Mouse (Mus musculus) spleen, embryonic (tissue): ENCODE data around the gene Scfd2.

ENCODE experiments used
- CTCF ChIA-PET: fragments of 350-600 bp; sonication (Branson Sonifier 250); formaldehyde crosslinking; loops from one replicate; lab custom pipeline; 2022; lab: Charles Lee

Scfd2 gene

DNA sequence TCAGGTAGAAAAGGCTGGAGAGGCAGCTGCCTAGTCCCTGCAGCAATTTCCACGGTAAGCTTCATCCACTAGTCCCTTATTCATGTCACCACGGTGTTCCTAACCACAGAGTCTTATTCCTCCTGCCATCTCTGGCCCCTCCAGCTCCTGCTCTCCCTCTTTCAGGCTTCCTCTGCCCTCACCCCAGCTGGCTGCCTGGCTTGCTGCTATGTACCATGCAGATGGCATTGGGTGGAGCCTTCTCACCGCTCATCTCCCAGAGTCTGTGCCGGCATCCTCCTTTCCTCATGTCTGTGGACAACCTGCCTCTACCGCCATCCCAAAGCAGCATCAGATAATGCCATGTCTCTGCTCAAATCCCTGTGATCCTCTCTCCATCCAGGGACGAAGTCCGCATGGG is 218.0 kb downstream of the Scfd2 start:
- CTCF ChIA-PET = no interaction called here

DNA sequence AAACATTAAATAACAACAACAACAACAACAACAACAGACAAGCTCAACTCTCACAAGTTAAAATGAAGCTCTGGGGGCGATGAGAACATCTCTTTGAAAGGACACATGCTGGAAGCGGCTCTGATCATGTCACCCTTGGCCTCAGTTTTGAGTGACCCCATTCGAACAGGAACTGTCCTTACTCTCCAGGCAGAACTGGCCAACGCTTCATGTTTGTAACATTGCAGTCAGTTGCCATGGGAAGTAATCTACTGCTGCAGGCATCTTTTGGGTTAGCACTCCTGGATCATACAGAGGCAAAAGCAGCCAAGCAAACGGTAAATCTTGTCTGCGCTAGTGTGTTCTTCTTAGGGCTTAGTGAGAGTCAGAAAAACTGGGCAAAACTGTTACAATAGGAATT is 219.7 kb downstream of the Scfd2 start:
- CTCF ChIA-PET = no interaction called here

DNA sequence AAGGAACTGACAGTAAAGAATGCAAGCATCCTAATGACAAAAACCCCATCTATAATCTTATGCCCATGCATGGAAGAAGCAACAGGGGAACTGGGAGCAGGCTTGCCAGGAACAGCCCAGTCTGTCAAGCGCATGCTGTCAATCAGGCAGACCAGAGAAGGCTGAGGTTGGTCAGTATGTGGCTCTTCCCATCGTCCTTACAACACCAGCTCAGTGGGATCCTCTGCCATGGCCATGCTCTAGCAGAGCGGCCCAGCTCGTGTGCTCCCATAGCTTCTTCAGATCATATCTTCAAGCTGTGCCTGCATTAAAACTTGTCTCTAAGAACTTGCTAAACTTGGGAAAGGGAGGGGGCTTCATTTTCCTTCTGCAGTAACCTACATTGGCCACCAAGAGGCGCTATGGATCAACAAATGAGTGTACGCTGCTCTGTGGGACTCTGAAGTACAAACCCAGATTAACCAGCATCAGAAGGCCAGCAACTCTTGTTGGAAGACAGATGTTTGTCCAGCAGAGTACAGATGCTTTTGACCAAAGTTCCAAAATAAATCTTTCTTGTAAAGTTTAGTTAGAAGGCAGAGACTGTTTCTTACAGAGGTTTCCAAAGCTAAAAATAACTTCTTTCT is 220.2 kb downstream of the Scfd2 start:
- CTCF ChIA-PET = interaction anchor here (0.6 kb wide), 1 partner anchor 1016 kb away, joined by 3 read pairs; no protein-coding TSS in a partner anchor

DNA sequence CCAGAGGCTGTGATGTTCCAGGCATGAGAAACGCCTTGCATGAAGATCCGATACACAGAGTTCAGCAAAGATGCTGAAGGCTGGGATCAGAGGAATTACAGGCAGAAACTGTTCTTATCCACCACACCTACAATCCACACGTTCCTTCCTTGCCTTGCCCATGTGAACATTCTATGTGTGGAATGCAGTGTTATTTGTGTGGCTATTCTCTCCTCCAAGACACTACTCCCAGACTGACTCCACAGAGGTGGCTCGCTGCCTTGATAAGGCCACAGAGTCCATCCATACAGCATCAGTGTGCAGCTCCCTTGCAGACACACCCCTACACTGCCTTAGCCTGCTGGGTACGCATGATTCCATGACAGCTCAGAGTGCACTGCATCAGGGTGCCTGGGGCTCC is 221.5 kb downstream of the Scfd2 start:
- CTCF ChIA-PET = no interaction called here

DNA sequence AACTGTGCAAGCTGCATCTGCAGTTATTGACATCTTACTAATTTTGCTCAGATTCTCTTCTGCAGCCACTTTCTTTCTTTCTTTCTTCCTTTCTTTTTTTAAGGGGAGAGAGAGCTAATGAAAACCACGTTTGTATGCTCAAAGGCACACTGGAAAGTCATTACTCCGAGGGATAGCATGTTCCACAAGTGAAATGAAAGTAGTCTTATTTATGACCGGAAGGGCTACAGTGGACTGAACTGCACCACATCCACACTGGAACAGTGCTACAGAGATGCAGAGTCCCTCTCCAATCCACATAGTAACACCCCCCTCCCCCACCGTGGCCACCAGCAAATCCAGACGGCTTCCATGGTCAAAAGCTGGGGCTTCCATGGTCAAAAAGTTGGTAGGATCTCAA is 224.3 kb downstream of the Scfd2 start:
- CTCF ChIA-PET = interaction anchor here (0.7 kb wide), 1 partner anchor 397 kb away, joined by 3 read pairs; no protein-coding TSS in a partner anchor

DNA sequence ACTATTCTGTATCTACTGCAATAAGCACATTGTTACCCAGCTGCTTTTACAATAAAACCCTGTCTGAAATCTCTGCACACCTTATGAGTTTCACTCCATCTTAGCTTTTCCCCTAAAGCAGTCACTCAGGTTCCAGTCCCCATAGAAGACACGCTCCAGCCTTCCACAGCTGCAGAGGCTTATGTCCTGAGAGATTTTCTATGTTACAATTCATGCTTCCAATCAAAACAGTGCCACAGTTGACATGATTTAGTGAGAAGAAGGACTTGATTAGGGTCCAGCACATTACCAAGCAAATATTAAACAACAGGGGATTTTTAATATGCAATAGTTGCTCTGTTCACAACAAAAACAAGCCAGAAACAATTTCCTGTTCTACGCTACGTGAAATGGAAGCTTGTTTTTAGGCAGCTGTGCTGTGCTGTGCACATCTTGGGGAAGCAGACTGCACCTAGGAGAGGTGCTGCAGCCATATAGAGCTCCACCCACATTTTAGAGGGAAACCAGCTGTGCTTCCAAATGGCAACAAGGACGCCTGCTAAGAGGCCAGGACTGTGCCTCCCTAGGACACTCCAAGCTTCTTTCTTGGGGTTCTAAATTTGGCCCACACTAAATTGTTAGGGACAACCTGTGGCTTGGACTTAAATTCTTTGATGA is 225.9 kb downstream of the Scfd2 start:
- CTCF ChIA-PET = no interaction called here

DNA sequence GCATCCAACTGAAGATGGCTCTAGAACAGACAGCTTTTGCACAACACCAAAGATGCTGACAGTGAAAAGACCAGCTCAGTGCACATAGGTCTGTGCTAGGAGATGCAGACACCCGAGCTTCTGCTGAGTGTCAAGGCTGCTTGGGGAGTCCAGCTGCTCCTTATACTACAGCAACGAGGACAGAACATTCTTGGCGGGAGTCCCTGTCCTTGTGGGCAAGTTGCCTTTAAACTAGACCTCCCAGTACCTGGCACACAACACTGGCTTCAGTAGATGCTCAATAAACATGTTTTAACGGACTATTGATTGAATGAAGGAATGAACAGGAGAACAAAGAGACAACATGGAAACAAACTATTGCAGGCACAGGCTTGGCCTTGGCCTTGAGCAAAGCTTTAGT is 226.8 kb downstream of the Scfd2 start:
- CTCF ChIA-PET = no interaction called here

DNA sequence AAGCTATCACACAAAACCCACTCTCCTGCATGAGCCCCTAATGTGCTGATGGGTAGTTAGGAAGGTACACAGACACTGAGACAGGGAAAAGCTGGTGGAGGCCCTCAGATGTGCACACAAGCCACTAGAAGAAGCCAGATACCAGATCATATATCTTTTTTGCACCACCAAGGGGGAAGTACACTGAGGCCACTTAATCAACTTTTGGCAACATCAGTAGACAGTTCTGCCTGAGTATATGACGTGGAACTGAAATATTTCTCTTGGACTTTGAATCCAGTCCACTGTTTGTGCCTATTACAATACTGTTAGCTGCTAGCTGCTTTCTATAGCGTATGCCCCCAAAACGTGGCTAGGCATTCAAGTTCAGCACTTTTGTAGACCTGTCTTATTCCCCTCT is 229.2 kb downstream of the Scfd2 start:
- CTCF ChIA-PET = no interaction called here

DNA sequence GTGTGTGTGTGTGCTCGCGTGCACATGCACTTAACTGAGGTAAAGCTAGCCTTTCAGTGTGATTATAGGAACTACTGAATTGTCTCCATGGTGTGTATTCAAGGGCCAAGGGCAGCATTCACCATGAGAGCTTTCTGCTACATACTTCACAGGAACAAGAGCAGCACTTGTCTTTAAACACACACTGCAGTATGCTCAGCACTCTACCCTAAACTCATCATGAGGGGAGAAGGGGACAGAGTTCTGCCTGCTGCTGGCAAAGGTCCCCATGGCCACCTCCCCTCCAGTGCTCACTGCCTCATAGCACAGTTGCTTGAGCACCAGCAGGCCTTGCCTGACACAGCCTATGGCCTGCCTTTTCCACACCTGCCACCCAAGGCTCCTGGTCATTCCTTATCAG is 230.1 kb downstream of the Scfd2 start:
- CTCF ChIA-PET = no interaction called here

DNA sequence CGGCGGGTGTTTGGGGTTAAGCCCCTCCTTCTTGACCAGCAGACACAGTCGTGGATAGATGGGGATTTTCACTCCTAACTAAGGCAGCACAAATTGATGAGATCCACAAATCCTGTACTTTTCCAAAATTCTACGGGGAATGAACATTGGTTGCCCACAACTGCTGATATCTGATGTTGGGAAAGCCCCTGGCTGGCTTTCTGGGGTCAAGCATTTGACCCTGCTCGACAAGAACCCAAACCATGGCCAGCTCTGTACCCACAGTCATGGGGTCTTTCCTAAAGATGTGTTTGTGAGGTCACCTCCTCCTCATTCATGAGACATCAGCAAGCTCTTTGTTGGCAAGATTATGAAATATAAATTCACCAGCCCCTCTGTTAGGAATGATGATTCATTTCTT is 230.6 kb downstream of the Scfd2 start:
- CTCF ChIA-PET = no interaction called here

DNA sequence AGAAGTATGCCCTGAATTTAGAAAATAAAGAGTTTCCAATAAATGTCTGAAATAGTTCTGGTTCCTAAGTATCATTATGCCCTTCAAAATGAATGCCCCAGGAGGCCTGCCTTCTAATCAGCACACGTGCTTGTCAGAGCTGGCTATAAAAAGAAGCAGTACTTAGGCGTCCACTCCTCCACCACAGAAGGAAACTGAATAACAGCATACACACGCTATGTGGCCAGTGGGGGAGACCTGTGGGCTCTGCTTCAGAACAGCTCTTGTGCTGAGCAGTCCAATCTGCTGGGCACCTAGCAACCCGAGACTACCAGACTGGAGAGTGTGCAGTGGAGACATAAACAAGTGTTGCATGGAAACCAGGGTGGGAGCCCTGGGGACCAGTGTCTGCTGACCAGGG is 231.4 kb downstream of the Scfd2 start:
- CTCF ChIA-PET = no interaction called here

DNA sequence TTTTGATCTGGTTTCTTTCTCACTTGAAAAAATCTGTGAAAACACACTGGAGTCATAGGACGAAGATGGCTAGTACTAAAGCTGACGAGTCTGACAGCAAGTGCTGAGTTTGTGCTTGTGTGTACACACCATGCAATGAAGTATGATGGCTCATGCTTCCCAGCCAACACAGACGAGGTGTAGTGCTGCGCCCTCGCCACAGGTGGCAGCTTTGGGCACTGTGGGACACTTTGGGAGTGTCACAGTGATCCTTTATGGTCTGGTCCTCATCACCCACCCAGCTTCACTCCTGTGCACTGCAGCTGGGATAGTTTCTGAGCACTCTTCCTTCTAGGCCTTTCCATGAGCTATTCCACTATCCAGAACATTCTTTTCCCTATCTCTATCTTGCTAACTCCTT is 234.4 kb downstream of the Scfd2 start:
- CTCF ChIA-PET = interaction anchor here (0.6 kb wide), 1 partner anchor 152 kb away, joined by 3 read pairs; no protein-coding TSS in a partner anchor

DNA sequence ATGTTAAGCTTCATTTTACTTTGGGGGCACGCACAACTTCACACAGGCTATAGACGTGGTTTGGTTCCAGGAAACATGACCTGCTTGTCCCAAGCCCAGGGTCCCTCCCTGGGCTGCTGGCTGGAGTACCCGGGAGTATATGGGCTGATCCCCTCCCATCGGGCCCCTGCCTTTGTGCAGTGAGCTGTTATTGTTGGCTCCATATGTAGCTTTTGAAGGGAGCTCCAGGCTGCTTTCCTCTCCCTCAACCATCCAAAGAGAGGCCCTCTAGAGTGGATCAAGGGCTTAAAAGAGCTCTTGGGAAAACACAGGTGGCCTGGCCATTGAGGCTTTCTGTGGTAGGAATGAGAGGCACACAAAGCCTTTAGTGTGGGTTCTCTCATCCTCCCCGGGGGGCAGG is 235.5 kb downstream of the Scfd2 start:
- CTCF ChIA-PET = interaction anchor here (0.5 kb wide), 1 partner anchor 759 kb away, joined by 18 read pairs; no protein-coding TSS in a partner anchor

DNA sequence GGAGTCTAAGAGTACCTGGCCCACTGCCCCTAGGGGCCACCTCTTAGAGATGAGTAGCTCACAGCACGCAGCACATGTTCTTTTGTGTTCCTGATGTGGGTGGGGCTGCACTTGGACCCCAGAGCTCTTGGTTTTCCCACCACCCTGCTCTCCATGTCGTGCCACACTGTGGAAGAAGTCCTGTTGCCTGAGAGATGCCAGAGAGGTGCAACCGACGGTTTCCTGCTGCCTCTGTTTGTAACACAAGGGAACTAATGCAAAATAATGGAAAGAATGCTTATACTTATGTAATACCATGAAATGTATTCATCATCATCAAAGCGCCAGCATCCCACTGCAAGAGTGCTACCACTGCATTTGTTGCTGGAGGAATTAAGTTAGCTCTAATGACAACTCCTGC is 238.0 kb downstream of the Scfd2 start:
- CTCF ChIA-PET = no interaction called here

DNA sequence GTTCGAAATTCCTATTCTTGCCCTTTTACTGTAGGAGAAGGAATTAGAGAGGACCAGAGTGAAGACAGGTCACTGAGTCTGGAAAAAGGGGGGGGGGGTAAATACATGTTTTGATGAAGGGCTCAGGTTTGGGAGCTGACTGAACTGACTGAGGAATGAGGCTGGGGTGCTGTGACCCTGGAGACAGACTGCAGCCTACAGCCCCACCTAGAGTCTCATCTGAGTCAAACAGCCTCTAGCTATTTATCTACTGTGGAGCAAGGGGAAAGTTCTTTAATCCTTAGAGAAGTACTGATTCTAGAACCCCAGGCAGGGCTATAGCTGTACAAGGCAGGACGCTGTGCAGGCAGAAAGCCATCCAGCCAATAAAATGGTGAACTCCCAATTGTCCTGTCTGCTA is 239.5 kb downstream of the Scfd2 start:
- CTCF ChIA-PET = interaction anchor here (0.6 kb wide), 1 partner anchor 14 kb away, joined by 4 read pairs; no protein-coding TSS in a partner anchor

DNA sequence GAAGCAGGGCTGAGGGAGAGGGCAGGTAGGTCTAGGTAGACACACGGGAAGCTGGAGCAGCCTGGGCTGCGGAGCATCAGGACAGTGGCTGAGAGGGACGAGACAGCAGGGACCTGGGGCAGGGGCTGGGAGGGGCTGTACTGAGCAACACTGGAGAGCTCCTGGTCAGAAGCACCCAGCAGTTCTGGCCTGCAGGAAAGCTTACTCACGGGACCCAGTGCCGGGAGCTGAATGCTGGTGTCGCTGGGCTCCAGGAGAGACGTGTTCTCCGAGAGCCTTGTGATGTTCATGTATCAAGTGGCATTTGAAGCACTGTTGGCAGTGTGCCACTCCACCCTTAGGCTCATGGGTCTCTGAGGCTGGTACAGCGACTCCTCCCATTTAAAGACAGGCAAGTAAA is 240.0 kb downstream of the Scfd2 start:
- CTCF ChIA-PET = no interaction called here

DNA sequence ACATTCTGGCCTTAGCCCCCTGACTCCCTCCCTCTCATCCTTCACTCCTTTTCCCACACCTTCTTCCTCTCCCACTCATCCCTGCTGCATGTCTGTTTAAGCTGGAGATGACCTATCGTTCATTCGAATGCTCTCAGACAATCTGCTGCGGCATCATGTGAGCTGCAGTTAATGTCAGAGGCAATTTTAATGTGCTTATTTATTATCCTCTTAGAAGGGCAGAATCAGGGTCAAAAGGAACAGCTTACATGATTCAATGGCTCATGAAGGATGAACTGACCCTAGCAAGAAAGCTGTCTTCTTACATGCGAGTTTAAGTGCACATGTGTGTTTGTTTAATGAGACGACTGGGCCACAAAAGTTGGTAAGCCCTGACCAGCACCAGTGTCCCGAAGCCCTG is 241.6 kb downstream of the Scfd2 start:
- CTCF ChIA-PET = no interaction called here

DNA sequence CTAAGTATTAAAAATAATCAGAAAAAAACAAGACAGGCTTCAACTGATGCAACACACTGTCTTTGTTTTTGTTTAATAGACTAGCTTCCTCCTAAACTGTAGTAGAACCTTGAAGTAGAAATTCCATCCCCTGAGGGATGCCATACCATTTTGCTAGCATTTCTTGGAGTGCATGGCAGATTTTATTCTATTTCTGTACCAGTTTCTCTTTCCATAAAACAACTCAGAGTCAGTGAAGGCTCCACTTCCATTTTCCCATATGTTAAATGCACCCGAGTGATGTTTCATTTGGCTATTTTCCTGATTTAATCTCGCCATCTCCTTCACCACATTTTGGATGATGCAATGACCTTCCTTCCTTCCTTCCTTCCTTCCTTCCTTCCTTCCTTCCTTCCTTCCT is 243.4 kb downstream of the Scfd2 start:
- CTCF ChIA-PET = no interaction called here

DNA sequence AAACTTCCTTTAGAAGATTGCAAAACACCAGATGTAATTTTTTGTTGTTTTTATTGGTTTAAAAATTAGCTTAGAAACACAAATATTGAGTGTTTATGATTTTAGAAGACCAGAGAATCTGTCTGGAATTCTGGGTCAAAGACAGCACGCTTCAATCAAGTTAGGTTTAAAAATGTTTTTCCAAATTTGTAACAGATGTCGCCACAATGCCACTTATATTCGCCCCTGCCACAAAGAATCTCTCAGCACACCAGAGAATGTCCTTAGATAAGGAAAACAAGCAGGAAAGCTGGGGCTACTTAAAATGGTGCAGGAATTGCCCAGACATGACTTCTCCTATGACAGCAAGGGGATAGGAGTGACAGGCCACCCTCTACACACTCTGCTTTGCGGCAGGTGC is 245.3 kb downstream of the Scfd2 start:
- CTCF ChIA-PET = no interaction called here

DNA sequence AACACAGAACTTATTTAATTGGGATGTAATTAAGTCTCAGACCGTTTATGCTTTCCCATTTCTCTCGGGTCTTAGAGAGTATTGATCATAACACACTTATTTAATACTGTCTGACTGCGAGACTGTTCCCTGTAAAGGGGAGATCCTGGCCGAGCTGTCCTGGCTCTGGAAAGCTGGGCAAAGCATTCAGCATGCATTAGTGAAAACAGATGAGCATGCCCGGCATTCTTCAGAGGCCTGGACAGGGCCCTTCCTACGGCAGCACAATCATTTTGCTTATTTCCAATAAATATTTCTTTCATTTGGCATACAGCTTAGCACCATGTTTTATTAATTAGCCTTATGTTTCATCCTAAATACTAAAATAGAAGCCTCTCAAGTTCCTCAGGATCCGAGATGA is 245.8 kb downstream of the Scfd2 start:
- CTCF ChIA-PET = no interaction called here

DNA sequence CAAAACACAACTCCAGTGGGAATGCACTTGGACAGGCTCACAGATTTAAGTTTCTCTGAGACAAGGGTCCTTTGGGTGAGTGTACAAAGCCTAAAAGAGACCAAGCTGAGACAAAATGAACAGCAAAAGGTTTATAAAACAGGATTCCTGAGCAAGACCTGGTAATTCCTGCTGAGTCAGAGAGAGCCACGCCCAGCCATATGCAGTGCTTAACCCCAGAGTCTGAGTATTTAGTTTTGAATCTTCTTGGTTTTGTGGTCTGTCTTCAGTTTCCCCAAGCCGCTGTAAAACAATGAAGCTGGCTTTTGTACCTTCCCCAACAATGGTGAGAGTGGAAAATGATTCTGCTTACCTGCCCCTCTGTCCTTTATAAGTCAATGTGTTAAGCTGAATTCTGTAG is 246.3 kb downstream of the Scfd2 start:
- CTCF ChIA-PET = no interaction called here

DNA sequence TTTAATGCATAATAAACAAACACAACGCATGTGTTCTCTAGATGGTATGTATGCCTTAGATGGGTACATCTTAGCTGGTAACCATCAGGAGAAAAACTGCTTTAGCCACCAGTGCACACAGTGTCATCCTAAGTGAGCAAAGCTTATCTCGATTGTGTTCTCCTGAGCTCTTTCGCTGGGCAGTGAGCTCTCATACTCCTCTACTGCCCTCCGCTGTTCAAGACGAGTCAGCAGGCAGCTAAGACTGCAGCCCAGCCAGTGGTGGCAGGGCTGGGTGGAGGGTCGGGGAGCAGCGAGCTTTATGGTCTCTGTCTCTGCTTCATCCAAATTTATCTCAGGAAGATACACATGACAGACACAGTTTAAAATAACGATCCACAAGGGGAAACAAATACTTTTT is 248.0 kb downstream of the Scfd2 start:
- CTCF ChIA-PET = no interaction called here

DNA sequence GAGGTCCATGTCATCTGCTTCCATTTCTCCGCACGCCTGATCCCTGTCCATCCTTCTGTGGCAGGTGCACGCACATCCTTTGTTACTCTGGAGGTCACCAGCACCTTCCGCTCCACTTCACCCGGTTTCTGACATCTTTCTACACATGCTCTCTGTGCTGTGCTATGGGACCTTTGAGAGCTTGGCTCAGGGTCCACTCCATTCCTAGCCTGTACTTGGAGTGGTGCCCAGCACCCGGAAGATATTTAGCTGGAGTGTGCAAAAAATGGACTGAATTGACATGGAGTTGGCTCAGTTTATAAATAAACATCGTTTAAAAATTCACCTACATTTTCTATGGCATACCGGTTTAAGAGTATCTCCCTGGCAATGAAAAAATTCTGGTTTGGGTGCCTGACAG is 250.1 kb downstream of the Scfd2 start:
- CTCF ChIA-PET = no interaction called here

DNA sequence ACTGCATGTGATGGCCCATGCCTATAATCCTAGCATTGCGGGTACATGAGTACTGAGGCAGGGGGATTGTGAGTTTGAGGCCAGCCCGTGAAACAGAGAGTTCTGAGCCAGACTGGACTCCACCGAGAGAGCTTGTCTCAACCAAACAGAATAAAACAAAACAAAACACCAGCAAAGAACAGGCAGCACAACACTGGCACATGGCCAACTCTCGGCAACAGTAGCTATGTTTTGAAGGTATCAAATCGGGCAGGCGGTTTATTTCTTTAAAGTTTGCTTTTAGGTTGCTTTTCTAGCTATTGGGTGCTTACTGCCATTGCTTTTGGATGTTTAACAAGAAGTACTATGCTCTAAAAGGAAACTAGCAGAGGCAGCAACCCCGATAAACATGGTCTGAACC is 251.9 kb downstream of the Scfd2 start:
- CTCF ChIA-PET = no interaction called here
